Mouse (Mus musculus) liver, embryonic 14.5 days (tissue): Measurements from ENCODE around the gene P2rx7. TPM values are rescaled to one million over a fixed set of nuclear protein-coding genes. Genes with fewer than 3 reads are reported as not detected.

Experiments used
- ATAC-seq: fragments of 200-750 bp; cut with Nextera tagmentation; 2 replicates; pipeline ENCODE4 v1.8.0; 2017; ENCODE audit warnings: moderate number of reproducible peaks, mild to moderate bottlenecking, moderate library complexity; ENCODE audit not compliant: insufficient read depth
- DNase-seq, 3 experiments: peaks; one replicate each; pipeline ENCODE4 v3.0.0-alpha.2; 2012 to 2013; ENCODE audit warnings: low read depth in 3 of 3, low spot score in 3 of 3
- H3K27ac ChIP-seq: fragments of 300-500 bp; sonication (generic); 2 replicates; pipeline ENCODE4 v1.5.1; 2014; ENCODE audit warnings: moderate library complexity, mild to moderate bottlenecking, control low read depth, inconsistent platforms
- H3K27me3 ChIP-seq: fragments of 300-500 bp; sonication (generic); 2 replicates; pipeline ENCODE4 v1.6.1; 2014; ENCODE audit warnings: mild to moderate bottlenecking, low read length, moderate library complexity; ENCODE audit not compliant: control insufficient read depth, insufficient read depth
- H3K36me3 ChIP-seq: fragments of 300-500 bp; sonication (generic); replicated peaks from 2 replicates; pipeline ENCODE4 v1.6.1; 2014; ENCODE audit warnings: low read depth; ENCODE audit not compliant: control insufficient read depth, insufficient read depth
- H3K4me1 ChIP-seq, 2 experiments: fragments of 200-500 bp in 1 of 2; fragments of 300-500 bp in 1 of 2; sonication (generic) in 1 of 2; replicated peaks; 2 replicates each; pipeline ENCODE4 v1.6.1; 2012 to 2014; ENCODE audit warnings: antibody characterized with exemption in 1 of 2, inconsistent platforms in 1 of 2, low read length in 1 of 2; ENCODE audit not compliant: control insufficient read depth in 2 of 2, insufficient read depth in 2 of 2
- H3K4me2 ChIP-seq: fragments of 300-500 bp; sonication (generic); 2 replicates; pipeline ENCODE4 v1.6.1; 2014; ENCODE audit warnings: low read depth, mild to moderate bottlenecking, control low read depth, moderate library complexity
- H3K4me3 ChIP-seq, 2 experiments: fragments of 200-500 bp in 1 of 2; fragments of 300-500 bp in 1 of 2; sonication (generic) in 1 of 2; 2 replicates each; pipeline ENCODE4 v1.5.1; 2012 to 2014; ENCODE audit warnings: low read depth in 2 of 2, low read length in 2 of 2, mild to moderate bottlenecking in 2 of 2, control low read depth in 1 of 2, inconsistent platforms in 1 of 2, moderate library complexity in 1 of 2; ENCODE audit not compliant: insufficient read depth in 1 of 2
- H3K9ac ChIP-seq: fragments of 300-500 bp; sonication (generic); replicated peaks from 2 replicates; pipeline ENCODE4 v1.6.1; 2014; ENCODE audit warnings: mild to moderate bottlenecking, control low read depth, moderate library complexity
- H3K9me3 ChIP-seq: fragments of 300-500 bp; sonication (generic); 2 replicates; pipeline ENCODE4 v1.6.1; 2016; ENCODE audit warnings: low read length, mixed read lengths; ENCODE audit not compliant: control insufficient read depth
- CTCF ChIP-seq: IDR thresholded peaks from 2 replicates; pipeline ENCODE4 v1.5.1; 2016; ENCODE audit warnings: antibody characterized with exemption, low read depth, control low read depth
- EP300 ChIP-seq: IDR thresholded peaks from 2 replicates; pipeline ENCODE4 v1.6.1; 2016; ENCODE audit warnings: antibody characterized with exemption, low read depth
- WGBS: fragments of 180-500 bp; shearing (Covaris S2); extraction: QIAGEN DNeasy Blood & Tissue Kit; methylation state at CpG from one replicate; pipeline ENCODE4 v1.1.7; 2014; ENCODE audit not compliant: insufficient replicate concordance; 5-methylcytosine and 5-hydroxymethylcytosine counted together
- polyA plus RNA-seq, 2 experiments: library from polyadenylated mRNA; depleted of rRNA in 1 of 2; stranded (reverse) in 1 of 2; unstranded in 1 of 2; fragments of >200 nt; fragmentation: Nextera tagmentation in 1 of 2; extraction: Ambion mirVana in 1 of 2; gene quantifications; 2 replicates each; pipeline versions ENCODE4 v1.2.1 to v1.2.3; 2012 to 2014

P2rx7 gene
- polyA plus RNA-seq, 2 experiments = 0.99 to 1.7 TPM

DNA sequence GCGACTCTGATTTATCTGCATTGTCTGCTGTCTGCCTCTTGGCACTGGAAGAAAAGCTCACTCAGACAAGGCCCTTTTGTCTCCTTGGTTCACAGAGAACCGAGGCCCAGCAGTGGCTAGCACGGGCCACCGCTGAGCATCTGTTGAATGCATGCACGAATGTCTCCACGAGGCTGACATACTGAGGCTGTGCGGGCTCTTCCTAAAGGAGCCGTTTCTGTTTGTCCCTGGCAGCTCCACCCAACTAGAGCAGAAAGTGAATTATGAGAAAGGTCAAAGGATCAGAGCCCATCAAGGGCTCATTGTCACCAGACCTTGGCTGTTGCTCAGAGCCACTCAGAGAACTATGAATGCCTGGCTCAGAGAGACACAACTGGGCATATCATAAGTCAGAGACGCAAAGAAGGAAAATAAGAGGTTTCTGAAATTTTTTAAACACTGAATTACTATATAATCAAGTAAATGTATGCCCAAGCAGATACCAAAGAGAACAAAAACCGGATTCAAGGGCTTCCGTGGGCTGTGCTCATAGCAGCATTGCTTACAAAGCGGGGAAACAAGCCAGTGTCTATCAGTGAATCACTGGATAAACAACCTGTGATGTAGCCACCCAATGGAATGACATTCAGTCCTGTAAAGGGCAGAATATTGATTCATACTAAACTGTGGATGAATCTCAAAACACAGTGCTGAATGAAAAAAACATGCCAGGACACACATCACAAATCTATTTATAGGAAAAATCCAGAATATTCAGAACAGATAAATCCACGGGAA, 49.9 kb downstream of the P2rx7 start:
- Histone ChIP-seq H3K36me3 (no peaks in the 10 kb centered on the region), H3K27ac (no peak overlapping the region), H3K9ac (no peak overlapping the region), H3K27me3 (no peaks in the 10 kb centered on the region), H3K4me2 (no peak overlapping the region), H3K9me3 (no peaks in the 10 kb centered on the region), H3K4me3 (no peak overlapping the region), H3K4me1 (peaks cover 14 to 27% of the 10 kb centered on the region in 2 experiments)
- no peak for ATAC-seq
- WGBS = 57% methylated on average over 13 of the region's 13 CpGs
- no peak for DNase-seq
- TF ChIP-seq EP300 (no peak), CTCF (no peak)

DNA sequence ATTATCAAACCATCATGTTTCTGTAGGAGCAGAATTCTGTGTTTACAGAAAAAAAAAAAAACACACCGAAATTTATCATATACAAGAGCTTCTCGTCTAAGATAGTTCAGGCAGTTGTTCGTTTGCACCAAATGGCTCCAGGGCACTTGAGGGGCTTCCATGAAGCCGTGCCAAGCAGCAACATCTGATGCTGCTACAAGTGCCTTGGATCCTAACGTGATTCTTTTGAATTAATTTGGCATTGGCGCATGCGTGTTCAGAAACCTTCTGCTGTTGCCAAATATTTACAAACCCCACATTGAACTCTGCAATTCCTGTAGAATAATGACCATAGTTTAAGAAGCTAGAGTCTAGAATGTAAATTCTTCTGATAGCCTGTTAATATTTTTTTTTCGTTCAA, 51.8 kb downstream of the P2rx7 start:
- 74% methylated on average over 8 of the region's 8 CpGs for WGBS
- H3K9ac ChIP-seq = no peak overlapping the region
- peaks cover 30 to 46% of the 10 kb centered on the region in 2 experiments for H3K4me1 ChIP-seq
- DNase-seq (no peak), ATAC-seq (no peak)
- TF ChIP-seq CTCF (no peak), EP300 (no peak)
- H3K36me3 ChIP-seq = no peaks in the 10 kb centered on the region
- H3K4me3 ChIP-seq = no peak overlapping the region
- no peak overlapping the region for H3K4me2 ChIP-seq
- no peaks in the 10 kb centered on the region for H3K9me3 ChIP-seq
- no peak overlapping the region for H3K27ac ChIP-seq
- no peaks in the 10 kb centered on the region for H3K27me3 ChIP-seq

DNA sequence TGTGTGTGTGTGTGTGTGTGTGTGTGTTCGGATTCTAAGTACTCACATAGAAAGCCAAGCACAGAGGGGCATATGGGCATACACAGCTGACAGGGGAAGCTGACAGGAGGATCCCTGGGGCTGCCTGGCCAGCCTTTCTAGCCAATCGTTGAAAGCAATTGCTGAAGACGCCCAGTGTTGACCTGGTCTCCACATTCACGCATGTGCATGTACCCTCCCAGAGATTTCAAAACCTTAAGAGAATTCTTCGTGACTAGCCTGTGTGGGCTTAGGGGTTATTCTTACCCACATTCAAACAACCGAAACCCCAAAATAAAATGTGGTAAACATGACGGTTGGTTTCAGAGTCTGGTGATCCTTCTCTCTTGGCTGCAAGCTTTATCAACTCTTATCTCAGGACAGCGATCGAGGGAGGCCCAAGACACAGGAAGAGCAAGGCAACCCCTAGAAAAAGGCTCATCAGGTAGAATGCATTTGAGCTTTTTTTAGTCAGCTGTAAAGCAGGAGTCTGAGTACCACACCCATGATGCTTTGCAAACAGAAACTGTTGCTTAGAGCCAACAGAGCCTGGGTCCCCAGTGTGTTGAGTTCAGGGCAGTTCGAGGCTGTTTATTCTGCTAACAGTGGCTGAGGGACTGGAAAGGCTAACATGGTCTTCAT, 54.5 kb downstream of the P2rx7 start:
- peaks cover 38 to 52% of the 10 kb centered on the region in 2 experiments for H3K4me1 ChIP-seq
- DNase-seq (no peak), ATAC-seq (peak; percentile 17; the same call in 1 of the 2 replicates)
- no peaks in the 10 kb centered on the region for H3K36me3 ChIP-seq
- 23% methylated on average over 10 of the region's 10 CpGs for WGBS
- H3K9ac ChIP-seq = no peak overlapping the region
- H3K9me3 ChIP-seq = no peaks in the 10 kb centered on the region
- TF ChIP-seq EP300 (no peak), CTCF (no peak)
- no peak overlapping the region for H3K27ac ChIP-seq
- no peaks in the 10 kb centered on the region for H3K27me3 ChIP-seq
- peak overlapping the region; percentile 39 for H3K4me2 ChIP-seq
- no peak overlapping the region for H3K4me3 ChIP-seq

DNA sequence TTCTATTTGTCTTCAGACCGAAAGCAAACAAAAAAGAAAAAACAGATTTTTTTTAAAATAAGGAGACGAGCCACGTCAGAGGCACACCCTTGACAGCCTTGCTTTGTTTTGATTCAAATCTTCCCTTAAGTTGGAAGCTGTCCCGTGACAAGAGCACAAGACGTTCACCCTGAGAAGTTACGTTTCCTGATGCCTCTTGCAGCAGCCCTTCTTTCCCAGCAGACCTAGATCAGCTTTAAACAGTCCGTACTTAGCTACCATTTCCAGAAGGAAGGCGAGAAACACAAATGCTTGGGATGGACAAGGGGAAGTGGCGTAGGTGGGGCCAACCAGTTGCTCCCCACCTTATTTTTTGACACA, 55.0 kb downstream of the P2rx7 start:
- no peak overlapping the region for H3K4me3 ChIP-seq
- WGBS = 38% methylated on average over 9 of the region's 9 CpGs
- H3K4me2 ChIP-seq = peak overlapping the region; percentile 39
- H3K36me3 ChIP-seq = no peaks in the 10 kb centered on the region
- ATAC-seq (no peak), DNase-seq (no peak)
- peaks cover 40 to 51% of the 10 kb centered on the region in 2 experiments for H3K4me1 ChIP-seq
- no peak overlapping the region for H3K9ac ChIP-seq
- H3K27ac ChIP-seq = no peak overlapping the region
- TF ChIP-seq EP300 (no peak), CTCF (no peak)
- H3K9me3 ChIP-seq = no peaks in the 10 kb centered on the region
- no peaks in the 10 kb centered on the region for H3K27me3 ChIP-seq

DNA sequence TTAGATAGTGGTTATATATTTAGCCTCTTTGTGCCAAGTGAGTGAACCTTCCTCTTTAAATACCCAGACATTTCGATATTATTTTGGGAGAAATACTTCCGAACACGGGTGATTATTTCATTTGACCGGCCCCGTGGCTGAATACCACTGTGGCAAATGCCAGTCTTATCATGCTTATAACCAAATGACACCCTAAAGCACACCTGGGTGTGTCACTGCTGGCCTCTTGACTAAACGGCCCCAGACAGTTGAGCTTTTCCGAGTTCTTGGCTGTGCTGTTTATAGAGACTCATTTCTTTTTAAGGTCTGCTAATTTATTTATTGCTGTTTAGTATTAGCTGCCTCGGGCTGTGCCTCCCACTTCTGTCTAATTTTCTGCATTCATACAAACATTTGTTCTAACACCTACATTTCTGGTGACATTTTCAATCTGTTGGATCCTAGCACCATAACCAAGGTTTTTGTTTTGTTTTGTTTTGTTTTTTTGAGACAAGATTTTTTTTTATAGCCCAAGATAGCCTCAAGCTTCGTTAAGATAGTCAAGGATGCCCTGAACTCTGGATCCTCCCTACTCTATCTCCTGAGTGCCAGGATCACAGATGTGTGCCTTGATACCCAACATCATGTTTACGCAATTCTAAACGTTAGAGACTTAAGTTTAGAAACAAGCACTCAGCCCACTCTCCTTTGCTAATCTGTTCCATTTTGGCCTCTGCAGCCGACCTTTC, 56.6 kb downstream of the P2rx7 start:
- no peaks in the 10 kb centered on the region for H3K36me3 ChIP-seq
- no peaks in the 10 kb centered on the region for H3K9me3 ChIP-seq
- peak overlapping the region; percentile 22 for H3K27ac ChIP-seq
- peaks cover 40 to 51% of the 10 kb centered on the region in 2 experiments for H3K4me1 ChIP-seq
- DNase-seq = peak in 1 of 3 experiments; percentile 41
- H3K4me2 ChIP-seq = peak overlapping the region; percentile 54
- H3K9ac ChIP-seq = no peak overlapping the region
- TF ChIP-seq EP300 (peak; percentile 61), CTCF (no peak)
- no peaks in the 10 kb centered on the region for H3K27me3 ChIP-seq
- WGBS = 27% methylated on average over 12 of the region's 12 CpGs
- peak; percentile 66; the same call in 1 of the 2 replicates for ATAC-seq
- no peak overlapping the region for H3K4me3 ChIP-seq
